Mouse (Mus musculus): ENCODE measurements around the gene G6pc3. TPM values are rescaled to one million over a fixed set of nuclear protein-coding genes. Genes with fewer than 3 reads are reported as not detected.
A peak's percentile ranks its signal among the peaks of the same experiment; 100 is the strongest.

Gene G6pc3
- total RNA-seq, 2 experiments from 2014 or later: 40.3 to 41.8 TPM

DNA sequence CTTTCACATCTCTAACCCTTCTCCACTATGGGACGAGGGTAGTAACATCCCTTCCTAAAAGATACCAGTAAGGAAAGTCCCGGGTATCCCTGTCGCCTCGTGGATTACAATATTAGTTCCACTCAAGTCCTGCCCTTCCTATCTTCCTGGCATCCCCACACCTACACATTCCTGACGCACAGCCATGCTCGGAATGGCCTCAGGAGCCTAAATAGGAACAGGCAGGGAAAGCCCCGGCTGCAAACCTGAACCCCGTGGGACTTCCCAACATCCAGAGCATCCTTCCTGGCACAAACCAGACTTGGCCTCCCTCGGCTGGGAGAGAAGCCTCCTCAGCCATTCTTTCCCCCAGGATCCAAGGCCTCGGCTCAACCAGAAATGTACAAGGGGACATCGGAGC, 26.1 kb downstream of the G6pc3 start:
- intact Hi-C loops (cut with DNase I): loop anchor here (5.0 kb wide), 1 partner anchor 217 kb away; the partner anchor contains the start of gene Grn
- no peak for DNase-seq (ENCODE audit: low spot score)

DNA sequence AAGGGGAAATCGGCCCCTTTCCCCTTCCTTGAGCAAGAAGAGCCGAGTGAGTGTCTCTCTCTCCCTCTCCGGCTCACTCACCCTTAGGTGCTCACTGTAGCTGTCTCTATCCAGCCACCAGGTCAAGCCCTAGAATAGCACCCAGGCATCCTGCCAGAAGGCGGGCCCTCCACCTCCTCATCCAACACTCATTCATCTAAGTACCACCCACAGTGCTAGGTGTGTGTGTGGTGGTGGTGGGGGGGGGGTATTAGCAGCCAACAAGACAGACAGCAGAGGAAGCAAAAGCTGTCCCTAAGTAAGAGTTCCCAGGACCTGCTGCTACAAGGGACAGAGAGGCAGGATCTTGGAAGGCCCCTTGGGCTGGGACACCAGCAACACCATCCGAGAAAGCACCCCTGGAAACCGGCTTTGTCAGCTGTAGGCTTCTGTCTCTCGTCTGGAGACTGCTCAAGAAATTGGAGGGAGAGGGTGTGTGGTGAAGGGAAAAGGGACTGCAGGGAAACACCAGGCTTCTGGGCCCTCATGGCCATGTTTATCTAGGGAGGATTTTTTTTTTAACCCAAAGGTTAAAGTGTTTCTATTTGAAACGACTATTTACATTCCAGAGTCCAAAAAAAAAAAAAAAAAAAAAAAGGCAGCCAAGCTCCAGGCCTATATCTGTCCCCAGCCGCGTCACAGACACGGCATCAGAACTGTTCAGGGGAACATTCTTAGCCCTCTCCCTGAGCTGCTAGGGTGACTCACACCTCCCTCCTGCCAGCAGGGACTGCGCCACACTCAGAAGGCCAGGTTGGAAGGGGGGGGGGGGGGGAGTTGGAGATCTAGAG, 26.9 kb downstream of the G6pc3 start:
- peak; percentile 50 for DNase-seq (ENCODE audit: low spot score)
- intact Hi-C loops (cut with DNase I): loop anchor here (5.0 kb wide), 1 partner anchor 216 kb away; the partner anchor contains the start of gene Grn

DNA sequence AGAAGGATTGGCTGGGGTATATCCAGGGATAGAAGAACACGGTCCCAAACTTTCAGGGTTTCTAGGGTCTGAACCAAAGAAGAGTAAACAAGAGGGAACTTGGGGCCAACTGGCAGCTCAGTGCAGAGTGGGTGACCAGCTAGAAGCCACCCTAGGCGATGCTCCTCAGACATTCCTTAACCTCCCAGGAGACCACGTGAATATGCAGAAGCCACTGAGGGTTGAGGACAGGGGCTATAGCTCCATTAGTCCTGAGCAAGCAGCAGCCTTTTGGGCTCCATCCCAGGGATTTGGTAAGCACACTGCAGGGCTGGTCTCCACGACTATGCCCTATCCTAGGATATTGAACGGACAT, 27.4 kb downstream of the G6pc3 start:
- no peak for DNase-seq (ENCODE audit: low spot score)
- intact Hi-C loops (cut with DNase I): loop anchor here (5.0 kb wide), 1 partner anchor 215 kb away; the partner anchor contains the start of gene Grn

DNA sequence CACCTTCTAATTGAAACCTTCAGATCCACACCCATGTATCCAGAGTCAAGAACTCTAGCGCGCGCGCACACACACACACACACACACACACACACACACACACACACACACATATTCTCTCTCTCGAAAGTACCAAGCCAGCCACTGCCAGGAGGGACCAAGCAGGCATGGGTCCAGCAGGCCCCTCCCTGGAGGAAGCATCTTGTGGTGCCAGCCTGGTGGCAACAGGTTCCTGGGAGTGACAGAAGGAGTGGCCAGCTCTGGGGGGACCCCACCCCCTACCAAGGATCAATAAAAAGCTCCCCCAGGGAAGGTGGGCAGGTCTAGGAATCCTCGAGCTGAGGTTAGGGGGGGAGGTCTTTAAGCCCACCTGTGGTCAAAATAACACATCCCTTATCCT, 28.0 kb downstream of the G6pc3 start:
- no peak for DNase-seq (ENCODE audit: low spot score)
- intact Hi-C loops (cut with DNase I): loop anchor here (5.0 kb wide), 1 partner anchor 215 kb away; the partner anchor contains the start of gene Grn

DNA sequence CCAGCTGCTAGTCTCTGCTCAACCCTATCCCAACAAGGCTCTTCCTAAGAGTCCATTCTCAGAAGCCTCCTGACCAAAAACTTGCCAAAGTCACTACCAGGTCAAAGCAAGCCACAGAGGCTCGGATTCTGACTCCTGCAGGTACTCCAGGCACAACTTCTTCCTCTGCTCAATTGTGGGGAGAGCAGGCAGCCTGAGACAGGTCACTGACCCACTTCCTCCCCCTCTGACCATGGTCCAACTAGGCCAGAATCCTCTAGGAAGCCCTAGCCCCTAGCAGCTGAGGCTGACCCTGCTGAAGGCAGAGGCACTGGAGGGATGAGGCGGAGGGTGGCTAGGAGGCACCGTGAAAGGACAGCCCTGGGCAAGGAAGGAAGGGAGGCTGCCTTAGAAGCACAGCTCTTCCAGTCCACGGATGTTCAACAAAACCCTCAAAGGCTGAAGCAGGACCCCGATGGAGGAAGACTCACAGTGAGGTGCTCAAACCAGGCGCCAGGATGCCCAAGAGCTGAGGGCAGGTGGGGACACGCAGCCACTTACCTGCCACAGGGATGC, 28.5 kb downstream of the G6pc3 start:
- DNase-seq (ENCODE audit: low spot score): no peak
- intact Hi-C loops (cut with DNase I): loop anchor here (5.0 kb wide), 1 partner anchor 214 kb away; the partner anchor contains the start of gene Grn

DNA sequence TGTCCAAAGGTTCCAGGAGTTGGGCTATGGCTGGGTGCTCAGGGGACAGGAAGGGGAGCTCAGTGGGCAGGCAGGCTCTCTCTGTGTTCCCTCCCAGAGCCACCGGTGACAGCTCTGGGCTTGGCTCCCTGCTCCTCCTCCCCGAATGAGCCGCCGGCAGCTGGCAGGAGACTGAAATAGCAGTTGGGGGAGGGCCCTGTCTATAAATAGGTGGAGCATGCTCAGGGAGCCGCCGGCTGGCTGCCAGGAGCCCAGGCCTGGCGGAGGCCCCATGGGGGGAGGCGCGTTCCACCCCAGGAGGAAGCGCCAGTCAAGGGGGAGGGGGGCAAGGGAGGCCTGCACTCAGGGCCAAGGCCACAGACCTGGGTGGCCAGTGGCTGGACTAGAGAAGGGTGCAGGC, 29.4 kb downstream of the G6pc3 start:
- peak; percentile 95 for DNase-seq (ENCODE audit: low spot score)
- intact Hi-C loops (cut with DNase I): loop anchor here (5.0 kb wide), 1 partner anchor 214 kb away; the partner anchor contains the start of gene Grn

DNA sequence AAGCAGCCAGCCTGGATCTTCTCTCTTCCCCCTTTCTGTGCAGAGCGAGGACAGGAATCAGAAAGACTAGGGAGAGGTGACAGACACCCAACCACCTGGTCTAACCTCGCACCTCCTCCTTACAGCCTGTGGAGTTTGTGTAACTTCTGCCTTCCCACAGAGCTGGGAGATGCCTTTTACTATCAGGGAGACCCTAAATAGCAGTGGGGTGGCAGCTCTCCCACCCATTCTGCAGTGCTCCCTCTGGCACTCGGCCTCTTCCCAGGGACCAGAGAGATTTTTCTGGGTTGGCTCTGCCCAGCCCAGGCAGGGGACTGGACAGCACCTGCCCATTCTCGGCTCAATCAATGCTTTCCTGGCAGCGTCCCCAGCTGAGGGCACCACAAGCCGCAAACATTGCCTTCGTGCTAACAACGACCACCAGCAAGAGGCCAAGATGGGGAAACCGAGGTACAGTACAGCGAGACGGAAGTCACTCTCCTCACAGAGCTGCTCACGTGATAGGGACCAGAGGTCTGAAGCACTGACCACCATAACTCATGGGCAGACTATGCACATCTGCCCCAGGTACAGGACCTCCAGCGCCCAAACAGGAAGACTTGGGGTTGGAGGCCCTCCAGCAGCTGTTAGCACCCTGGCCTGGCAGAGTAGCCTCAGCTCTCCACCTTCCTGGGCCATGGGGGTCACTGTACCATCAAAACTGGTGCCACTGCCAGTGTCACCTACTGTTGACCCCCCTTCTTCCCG, 30.0 kb downstream of the G6pc3 start:
- DNase-seq (ENCODE audit: low spot score): no peak
- intact Hi-C loops (cut with DNase I): loop anchor here (5.0 kb wide), 1 partner anchor 213 kb away; the partner anchor contains the start of gene Grn

DNA sequence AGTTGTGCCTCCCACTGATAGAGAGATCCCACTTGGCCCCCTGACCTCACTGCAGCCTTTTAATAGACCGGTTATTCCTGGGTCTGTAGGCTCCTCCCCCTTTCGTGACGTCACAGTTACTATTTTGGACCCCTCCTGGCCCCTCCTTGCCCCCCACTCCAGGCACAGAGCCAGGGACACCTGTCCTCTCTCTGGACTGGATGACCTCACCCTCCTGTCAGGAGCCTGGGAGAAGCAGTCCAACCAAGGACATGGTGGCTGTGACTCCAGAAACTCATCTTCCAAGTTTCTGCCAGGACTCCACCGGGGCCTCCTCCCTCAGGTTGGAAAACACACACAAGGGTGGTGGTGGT, 30.6 kb downstream of the G6pc3 start:
- peak; percentile 55 for DNase-seq (ENCODE audit: low spot score)
- intact Hi-C loops (cut with DNase I): loop anchor here (5.0 kb wide), 1 partner anchor 212 kb away; the partner anchor contains the start of gene Grn

DNA sequence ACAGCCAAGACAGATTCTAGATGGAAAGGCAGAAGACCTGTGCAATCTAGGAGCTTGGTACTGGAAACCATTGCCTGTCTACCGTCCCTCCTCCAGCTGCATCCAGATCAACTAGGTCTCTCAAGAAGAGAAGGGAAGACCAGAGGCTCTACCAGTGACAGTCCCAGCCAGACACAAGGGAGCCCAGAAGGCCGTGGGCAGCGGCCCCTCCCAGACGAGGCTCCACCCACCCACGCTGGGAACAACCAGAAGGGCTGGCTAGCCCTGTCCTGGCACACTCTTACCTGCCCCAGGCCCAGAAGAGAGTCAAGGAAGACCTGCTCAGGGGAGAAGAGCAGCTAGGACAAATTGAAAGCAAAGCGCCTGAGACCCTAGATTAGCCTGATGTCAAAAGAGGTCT, 31.0 kb downstream of the G6pc3 start:
- DNase-seq (ENCODE audit: low spot score): no peak
- intact Hi-C loops (cut with DNase I): no loop called here

DNA sequence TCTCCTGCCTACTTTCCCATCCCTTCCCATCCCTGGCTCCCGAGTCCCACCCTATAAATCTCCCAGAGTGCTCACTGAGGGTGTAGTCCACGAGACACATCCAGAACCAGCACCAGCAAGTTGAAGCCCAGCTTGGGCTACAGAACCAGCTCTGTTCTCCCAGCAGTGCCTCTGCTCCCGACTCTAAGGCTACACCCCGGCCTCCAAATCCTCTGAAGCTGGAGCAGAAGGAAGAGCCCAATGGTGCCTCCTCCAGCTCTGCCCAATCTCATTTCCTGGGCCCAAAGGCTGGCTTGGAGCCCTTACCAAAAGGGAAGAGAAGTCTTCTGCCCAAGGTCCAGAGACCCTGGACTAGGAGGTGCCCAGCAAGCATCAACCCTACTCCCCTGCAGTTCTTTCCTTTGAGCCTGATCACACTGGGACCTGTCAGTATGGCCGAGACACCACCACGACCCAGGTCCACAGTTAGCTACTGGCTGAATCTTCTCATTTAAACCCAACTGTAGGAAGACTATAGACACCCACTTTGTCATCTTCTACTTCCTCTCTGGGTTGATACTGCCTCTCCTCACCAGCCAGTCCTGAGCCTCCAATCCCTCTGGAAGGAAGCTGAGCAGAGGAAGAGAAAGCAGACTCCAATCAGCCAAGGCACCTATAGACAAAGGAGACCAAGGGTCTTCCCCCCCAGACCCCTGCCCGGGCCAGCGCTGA, 32.0 kb downstream of the G6pc3 start:
- no peak for DNase-seq (ENCODE audit: low spot score)
- intact Hi-C loops (cut with DNase I): no loop called here

DNA sequence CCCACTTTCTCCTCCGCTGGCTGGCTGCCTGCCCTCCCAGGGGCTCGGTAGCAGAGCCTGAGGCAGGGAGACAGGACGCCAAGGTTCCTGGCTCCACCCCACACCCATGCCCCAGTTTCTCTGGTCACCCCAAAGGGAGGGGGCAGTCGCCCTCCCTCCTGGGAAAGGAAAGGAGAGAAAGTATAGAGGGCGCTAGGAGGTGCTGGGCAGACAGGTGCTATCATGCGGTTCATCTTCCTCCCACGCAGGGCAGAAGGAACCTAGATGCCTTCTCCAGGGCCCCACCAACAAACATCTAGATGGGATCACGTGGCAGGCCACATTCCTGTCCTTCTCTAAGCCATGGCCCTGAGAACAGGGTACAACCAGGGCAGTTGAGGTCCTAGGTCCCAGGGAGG, 32.5 kb downstream of the G6pc3 start:
- no peak for DNase-seq (ENCODE audit: low spot score)
- intact Hi-C loops (cut with DNase I): no loop called here

DNA sequence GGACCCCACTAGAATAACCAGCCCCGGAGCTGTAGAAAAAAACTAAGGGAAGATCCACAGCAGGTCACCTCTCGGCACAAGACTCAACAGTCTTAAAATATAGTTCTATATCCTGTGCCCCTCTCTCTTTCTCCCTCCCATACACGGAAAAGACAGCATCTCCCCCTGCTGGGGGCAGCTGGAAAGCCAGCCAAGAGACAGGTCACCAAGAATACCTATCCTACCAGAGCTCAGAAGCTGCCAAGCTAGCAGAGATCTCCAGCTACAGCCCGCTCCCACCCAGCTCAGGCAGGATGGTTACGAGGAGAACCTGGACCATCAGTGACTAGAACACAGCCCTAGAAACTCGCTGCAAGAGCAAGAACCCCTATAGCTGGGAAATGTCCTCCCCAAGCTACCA, 33.7 kb downstream of the G6pc3 start:
- DNase-seq (ENCODE audit: low spot score): no peak
- intact Hi-C loops (cut with DNase I): no loop called here

DNA sequence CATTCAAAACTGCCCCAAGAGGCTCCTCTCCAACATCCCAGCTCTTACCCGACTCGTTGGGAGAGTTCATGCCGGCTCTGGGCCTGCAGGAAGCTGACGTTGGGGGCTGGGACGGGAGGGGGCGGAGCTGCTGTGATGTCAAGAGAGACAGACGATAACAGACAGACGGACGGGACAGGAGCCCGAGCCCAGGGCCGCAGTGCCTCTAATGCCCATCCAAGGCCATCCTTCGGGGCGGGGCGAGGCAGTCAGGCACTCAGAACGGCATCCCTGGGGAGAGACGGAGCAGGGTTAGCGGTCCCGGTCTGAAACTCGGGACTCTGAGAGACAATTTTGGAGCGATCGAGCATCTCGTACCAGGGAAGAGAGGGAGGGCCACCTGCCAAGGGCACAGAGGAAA, 35.3 kb downstream of the G6pc3 start:
- DNase-seq (ENCODE audit: low spot score): no peak
- intact Hi-C loops (cut with DNase I): no loop called here

DNA sequence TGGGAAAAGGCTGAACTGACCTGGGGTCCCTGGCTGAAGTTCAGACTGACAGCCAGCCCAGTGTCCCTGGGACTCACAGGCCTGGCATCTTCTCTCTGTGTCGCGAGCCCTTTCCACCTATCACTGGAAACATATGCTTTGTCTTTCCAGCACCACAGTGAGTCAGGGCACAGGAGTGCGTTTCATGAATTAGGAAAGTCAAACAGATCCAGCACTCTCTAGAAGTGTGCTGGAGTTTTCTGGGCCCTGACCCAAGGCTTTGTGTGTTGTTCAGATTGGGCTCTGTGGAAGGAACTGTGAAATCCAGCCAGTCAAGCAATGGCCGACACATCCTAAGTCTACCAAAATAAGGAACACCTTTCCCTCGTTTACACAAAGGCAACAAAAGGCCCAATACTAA, 35.8 kb downstream of the G6pc3 start:
- intact Hi-C loops (cut with DNase I): no loop called here
- no peak for DNase-seq (ENCODE audit: low spot score)

DNA sequence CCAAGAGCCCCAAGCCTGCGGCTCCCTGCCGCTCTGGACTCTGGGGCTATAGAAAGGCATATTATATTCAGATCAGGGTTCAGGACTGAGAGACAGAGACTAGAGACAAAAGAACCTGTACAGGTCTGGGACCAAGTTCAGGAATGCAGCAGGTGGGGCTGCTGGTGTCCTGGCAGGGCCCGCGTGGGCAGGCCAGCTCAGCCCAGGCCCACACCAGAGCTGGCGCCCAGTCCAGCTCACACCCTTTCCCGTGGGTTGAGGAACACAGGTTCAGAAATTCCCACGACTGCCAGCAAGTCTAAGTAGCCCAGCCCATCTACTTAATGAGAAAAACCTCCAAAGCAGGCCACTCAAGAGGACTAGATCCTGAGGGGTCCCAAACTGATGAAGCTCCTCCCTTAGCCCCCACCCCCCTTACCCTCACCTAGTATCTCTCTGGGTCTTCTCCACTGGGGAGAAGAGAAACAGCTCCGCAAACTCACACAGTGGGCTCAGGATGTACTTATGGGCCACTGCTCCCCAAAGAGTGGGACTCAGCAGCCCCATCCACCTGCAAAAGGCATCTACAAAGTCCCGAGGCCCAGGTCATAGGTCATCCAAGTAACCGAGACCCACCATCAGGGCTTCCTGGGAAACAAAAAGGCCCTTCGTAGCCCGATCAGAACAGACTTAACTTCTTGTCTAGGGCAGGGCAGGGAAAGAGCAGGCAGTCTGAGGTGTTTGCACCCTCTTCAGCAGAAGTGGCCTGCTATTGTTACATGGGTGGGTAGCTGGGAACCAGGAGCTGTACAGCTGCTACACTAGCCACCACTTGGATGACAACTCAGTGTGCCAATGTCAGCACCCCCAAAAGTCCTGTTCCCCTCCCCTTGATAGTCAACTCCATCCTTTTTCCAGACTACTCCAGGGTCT, 36.9 kb downstream of the G6pc3 start:
- no peak for DNase-seq (ENCODE audit: low spot score)
- intact Hi-C loops (cut with DNase I): no loop called here

DNA sequence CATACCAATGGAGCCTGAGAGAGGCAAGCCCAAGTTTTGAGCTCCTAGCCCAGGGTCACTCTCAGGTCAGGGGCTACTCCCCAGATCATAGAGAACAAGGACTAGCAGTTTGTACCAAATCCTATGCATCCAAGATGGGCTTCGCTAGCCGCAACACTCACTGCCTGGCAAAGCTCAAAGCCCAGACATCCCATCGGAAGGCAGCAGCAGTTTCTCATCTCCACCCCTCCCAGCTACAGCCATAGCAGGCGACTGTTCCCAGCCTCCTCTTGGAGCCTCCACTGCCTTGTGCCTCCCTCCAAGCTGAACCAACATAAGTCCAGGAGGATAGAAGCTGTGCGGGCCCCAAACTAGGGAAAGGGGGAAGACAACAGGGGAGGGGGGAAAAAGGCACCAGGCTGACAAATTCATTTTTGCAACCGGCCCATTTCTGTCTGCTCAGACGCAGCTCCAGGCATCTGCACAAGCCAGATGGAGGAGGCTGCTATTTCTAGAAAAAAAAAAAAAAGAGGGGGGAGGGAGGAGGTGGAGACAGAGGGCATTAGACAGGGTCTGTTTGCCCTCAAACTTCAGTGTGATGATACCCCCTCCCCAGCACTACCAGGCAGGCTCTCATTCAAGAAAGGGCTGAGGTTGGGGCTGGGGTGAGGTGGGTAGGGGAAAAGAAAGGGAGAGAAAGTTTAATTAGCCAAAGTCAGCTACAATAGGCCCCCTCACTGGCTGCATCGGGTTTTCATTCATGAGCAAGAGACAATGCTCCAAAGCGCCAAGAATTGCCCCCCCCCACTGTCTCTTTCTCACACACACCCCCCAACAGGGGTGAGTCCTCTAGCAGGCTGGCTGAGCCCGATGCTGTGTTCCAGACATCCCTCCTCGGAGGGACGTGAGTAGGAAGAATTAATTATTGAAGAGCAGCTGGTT, 38.1 kb downstream of the G6pc3 start:
- intact Hi-C loops (cut with DNase I): loop anchor here (2.0 kb wide), 1 partner anchor 39 kb away; the partner anchor contains the start of gene G6pc3
- DNase-seq (ENCODE audit: low spot score): no peak

DNA sequence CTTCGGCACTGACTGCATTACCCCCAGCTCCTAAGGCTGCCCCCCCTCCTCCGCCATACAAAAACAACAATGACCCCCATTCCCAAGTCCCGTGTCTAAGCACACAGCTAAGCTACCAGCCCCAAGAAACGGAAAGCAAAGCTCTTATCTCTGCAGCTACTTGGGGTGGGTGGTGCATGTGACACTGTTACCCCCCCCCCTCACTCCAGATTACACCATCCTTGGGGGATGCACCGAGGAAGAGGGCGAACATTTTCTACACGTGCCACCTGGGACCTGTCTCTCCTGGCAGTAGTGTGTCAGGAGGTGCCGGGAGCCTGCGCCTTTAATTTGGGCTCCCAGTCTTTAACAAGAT, 38.7 kb downstream of the G6pc3 start:
- intact Hi-C loops (cut with DNase I): loop anchor here (2.0 kb wide), 1 partner anchor 39 kb away; the partner anchor contains the start of gene G6pc3
- DNase-seq (ENCODE audit: low spot score): no peak

All from heart, postnatal 25 days (tissue).